Mouse (Mus musculus): Measurements from ENCODE around the gene Pafah2. TPM values are rescaled to one million over a fixed set of nuclear protein-coding genes. Genes with fewer than 3 reads are reported as not detected.

Gene Pafah2
- polyA plus RNA-seq, 1 experiment from 2014 or later: 32.5 TPM

- WGBS: 40% methylated on average over 5 of the region's 5 CpGs
These were observed 30.8 kb upstream of the Pafah2 start for GRCm38 (mm10) chr4:134365280-134365679.

GRCm38 (mm10) chr4:134370649-134371221 lies 25.4 kb upstream of the Pafah2 start:
- no peak for DNase-seq (ENCODE audit: low spot score)
- H3K27ac ChIP-seq (ENCODE audit: low read depth): no peak overlapping the region
- H3K4me2 ChIP-seq (ENCODE audit: low read length): peak overlapping the region; percentile 82
- no peak for ATAC-seq (replicated peaks; ENCODE audit: low FRiP score, low TSS enrichment, low read depth)
- WGBS: 2% methylated on average over 18 of the region's 18 CpGs
- no peaks in the 10 kb centered on the region for H3K36me3 ChIP-seq (ENCODE audit: control insufficient read depth, insufficient read depth, low read length)
- peaks cover 17% of the 10 kb centered on the region; the same call in 1 of the 2 replicates for H3K4me1 ChIP-seq (replicated peaks; ENCODE audit: control insufficient read depth, insufficient read depth, low read length)
- peak overlapping the region; percentile 32; the same call in 1 of the 2 replicates for H3K9ac ChIP-seq (ENCODE audit: low read length)
- peaks cover 30% of the 10 kb centered on the region for H3K27me3 ChIP-seq (replicated peaks; ENCODE audit: control insufficient read depth, insufficient read depth, low read length)
- peak overlapping the region; percentile 40 for H3K4me3 ChIP-seq (ENCODE audit: low read depth, low read length)
- H3K9me3 ChIP-seq (ENCODE audit: control insufficient read depth, low read length): no peaks in the 10 kb centered on the region

More at GRCm38 (mm10) chr4:134365280-134365679, 30.8 kb upstream of the Pafah2 start:
- Histone ChIP-seq H3K4me2 (ENCODE audit: low read length) (no peak overlapping the region), H3K4me1 (replicated peaks; ENCODE audit: control insufficient read depth, insufficient read depth, low read length) (peaks cover 3% of the 10 kb centered on the region; the same call in 1 of the 2 replicates), H3K27me3 (replicated peaks; ENCODE audit: control insufficient read depth, insufficient read depth, low read length) (peaks cover 9% of the 10 kb centered on the region), H3K9me3 (ENCODE audit: control insufficient read depth, low read length) (no peaks in the 10 kb centered on the region), H3K27ac (ENCODE audit: low read depth) (no peak overlapping the region), H3K9ac (ENCODE audit: low read length) (no peak overlapping the region), H3K4me3 (ENCODE audit: low read depth, low read length) (no peak overlapping the region), H3K36me3 (ENCODE audit: control insufficient read depth, insufficient read depth, low read length) (no peaks in the 10 kb centered on the region)
- ATAC-seq (replicated peaks; ENCODE audit: low FRiP score, low TSS enrichment, low read depth): no peak
- no peak for DNase-seq (ENCODE audit: low spot score)

- Histone ChIP-seq H3K27me3 (replicated peaks; ENCODE audit: control insufficient read depth, insufficient read depth, low read length) (peaks cover 30% of the 10 kb centered on the region), H3K4me2 (ENCODE audit: low read length) (peak overlapping the region; percentile 82), H3K4me3 (ENCODE audit: low read depth, low read length) (peak overlapping the region; percentile 40), H3K4me1 (replicated peaks; ENCODE audit: control insufficient read depth, insufficient read depth, low read length) (peaks cover 17% of the 10 kb centered on the region; the same call in 1 of the 2 replicates), H3K9me3 (ENCODE audit: control insufficient read depth, low read length) (no peaks in the 10 kb centered on the region), H3K36me3 (ENCODE audit: control insufficient read depth, insufficient read depth, low read length) (no peaks in the 10 kb centered on the region), H3K27ac (ENCODE audit: low read depth) (no peak overlapping the region), H3K9ac (ENCODE audit: low read length) (peak overlapping the region; percentile 32; the same call in 1 of the 2 replicates)
- ATAC-seq (replicated peaks; ENCODE audit: low FRiP score, low TSS enrichment, low read depth): no peak
- WGBS: 3% methylated on average over 17 of the region's 17 CpGs
- no peak for DNase-seq (ENCODE audit: low spot score)
These were observed 24.7 kb upstream of the Pafah2 start for GRCm38 (mm10) chr4:134371316-134371855.

- peak overlapping the region; percentile 40 for H3K4me3 ChIP-seq (ENCODE audit: low read depth, low read length)
- no peak overlapping the region for H3K9ac ChIP-seq (ENCODE audit: low read length)
- H3K27ac ChIP-seq (ENCODE audit: low read depth): no peak overlapping the region
- peaks cover 17% of the 10 kb centered on the region; the same call in 1 of the 2 replicates for H3K4me1 ChIP-seq (replicated peaks; ENCODE audit: control insufficient read depth, insufficient read depth, low read length)
- H3K4me2 ChIP-seq (ENCODE audit: low read length): peak overlapping the region; percentile 82
- H3K36me3 ChIP-seq (ENCODE audit: control insufficient read depth, insufficient read depth, low read length): no peaks in the 10 kb centered on the region
- no peaks in the 10 kb centered on the region for H3K9me3 ChIP-seq (ENCODE audit: control insufficient read depth, low read length)
- peak; percentile 68 for ATAC-seq (replicated peaks; ENCODE audit: low FRiP score, low TSS enrichment, low read depth)
- peaks cover 30% of the 10 kb centered on the region for H3K27me3 ChIP-seq (replicated peaks; ENCODE audit: control insufficient read depth, insufficient read depth, low read length)
- under 1% methylated on average over 16 of the region's 16 CpGs for WGBS
- DNase-seq (ENCODE audit: low spot score): peak; percentile 82
These were observed 23.8 kb upstream of the Pafah2 start for GRCm38 (mm10) chr4:134372294-134372747.

- no peaks in the 10 kb centered on the region for H3K9me3 ChIP-seq (ENCODE audit: control insufficient read depth, low read length)
- 83% methylated on average over 8 of the region's 8 CpGs for WGBS
- no peak overlapping the region for H3K4me2 ChIP-seq (ENCODE audit: low read length)
- no peaks in the 10 kb centered on the region for H3K36me3 ChIP-seq (ENCODE audit: control insufficient read depth, insufficient read depth, low read length)
- H3K27me3 ChIP-seq (replicated peaks; ENCODE audit: control insufficient read depth, insufficient read depth, low read length): peaks cover 30% of the 10 kb centered on the region
- no peak overlapping the region for H3K9ac ChIP-seq (ENCODE audit: low read length)
- no peak overlapping the region for H3K4me3 ChIP-seq (ENCODE audit: low read depth, low read length)
- DNase-seq (ENCODE audit: low spot score) (no peak), ATAC-seq (replicated peaks; ENCODE audit: low FRiP score, low TSS enrichment, low read depth) (no peak)
- H3K4me1 ChIP-seq (replicated peaks; ENCODE audit: control insufficient read depth, insufficient read depth, low read length): peaks cover 17% of the 10 kb centered on the region; the same call in 1 of the 2 replicates
- H3K27ac ChIP-seq (ENCODE audit: low read depth): no peak overlapping the region
These were observed 22.8 kb upstream of the Pafah2 start for GRCm38 (mm10) chr4:134373295-134373694.

GRCm38 (mm10) chr4:134374306-134374705 lies 21.8 kb upstream of the Pafah2 start:
- WGBS: 42% methylated on average over 1 of the region's 1 CpGs
- Histone ChIP-seq H3K9me3 (ENCODE audit: control insufficient read depth, low read length) (no peaks in the 10 kb centered on the region), H3K27ac (ENCODE audit: low read depth) (no peak overlapping the region), H3K4me1 (replicated peaks; ENCODE audit: control insufficient read depth, insufficient read depth, low read length) (peaks cover 25% of the 10 kb centered on the region), H3K9ac (ENCODE audit: low read length) (no peak overlapping the region), H3K4me2 (ENCODE audit: low read length) (no peak overlapping the region), H3K27me3 (replicated peaks; ENCODE audit: control insufficient read depth, insufficient read depth, low read length) (peaks cover 29% of the 10 kb centered on the region), H3K36me3 (ENCODE audit: control insufficient read depth, insufficient read depth, low read length) (no peaks in the 10 kb centered on the region), H3K4me3 (ENCODE audit: low read depth, low read length) (no peak overlapping the region)
- DNase-seq (ENCODE audit: low spot score) (no peak), ATAC-seq (replicated peaks; ENCODE audit: low FRiP score, low TSS enrichment, low read depth) (no peak)

GRCm38 (mm10) chr4:134378089-134378615 lies 18.0 kb upstream of the Pafah2 start:
- peaks cover 8% of the 10 kb centered on the region; the same call in 1 of the 2 replicates for H3K4me1 ChIP-seq (replicated peaks; ENCODE audit: control insufficient read depth, insufficient read depth, low read length)
- H3K4me2 ChIP-seq (ENCODE audit: low read length): no peak overlapping the region
- H3K4me3 ChIP-seq (ENCODE audit: low read depth, low read length): no peak overlapping the region
- 32% methylated on average over 10 of the region's 10 CpGs for WGBS
- 0 out of 2 replicates have a peak overlapping the region, but pooled peaks have one; percentile 7 for H3K27ac ChIP-seq (ENCODE audit: low read depth)
- H3K36me3 ChIP-seq (ENCODE audit: control insufficient read depth, insufficient read depth, low read length): no peaks in the 10 kb centered on the region
- no peak overlapping the region for H3K9ac ChIP-seq (ENCODE audit: low read length)
- H3K27me3 ChIP-seq (replicated peaks; ENCODE audit: control insufficient read depth, insufficient read depth, low read length): no peaks in the 10 kb centered on the region; the same call in 1 of the 2 replicates
- no peak for DNase-seq (ENCODE audit: low spot score)
- no peaks in the 10 kb centered on the region for H3K9me3 ChIP-seq (ENCODE audit: control insufficient read depth, low read length)
- ATAC-seq (replicated peaks; ENCODE audit: low FRiP score, low TSS enrichment, low read depth): no peak

GRCm38 (mm10) chr4:134379510-134379909 lies 16.6 kb upstream of the Pafah2 start:
- no peak overlapping the region for H3K27ac ChIP-seq (ENCODE audit: low read depth)
- H3K4me1 ChIP-seq (replicated peaks; ENCODE audit: control insufficient read depth, insufficient read depth, low read length): peaks cover 8% of the 10 kb centered on the region; the same call in 1 of the 2 replicates
- H3K9ac ChIP-seq (ENCODE audit: low read length): no peak overlapping the region
- 75% methylated on average over 8 of the region's 8 CpGs for WGBS
- no peaks in the 10 kb centered on the region for H3K27me3 ChIP-seq (replicated peaks; ENCODE audit: control insufficient read depth, insufficient read depth, low read length)
- H3K36me3 ChIP-seq (ENCODE audit: control insufficient read depth, insufficient read depth, low read length): no peaks in the 10 kb centered on the region
- H3K4me2 ChIP-seq (ENCODE audit: low read length): no peak overlapping the region
- ATAC-seq (replicated peaks; ENCODE audit: low FRiP score, low TSS enrichment, low read depth): no peak
- DNase-seq (ENCODE audit: low spot score): no peak
- H3K9me3 ChIP-seq (ENCODE audit: control insufficient read depth, low read length): no peaks in the 10 kb centered on the region
- no peak overlapping the region for H3K4me3 ChIP-seq (ENCODE audit: low read depth, low read length)
